Mouse (Mus musculus) v-Abl transformed pro-B cells (cell line): Measurements from ENCODE around the gene Kcnj4.

Experiments
- in situ Hi-C, 2 experiments: fragments of 400-800 bp; cut with MboI; formaldehyde crosslinking; loops; one replicate each; pipeline ENCODE4 v1.15.1; 2025; ENCODE audit not compliant: unreplicated experiment in 2 of 2

Kcnj4 gene

GRCm38 (mm10) chr15:79504707-79505452, at the start of gene Kcnj4:
Gene Kcnj4, minus strand, starts transcription at chr15:79505241.
- in situ Hi-C loops: loop anchor here in 1 of 2 experiments (10.0 kb wide), 1 partner anchor 120 kb away; no protein-coding TSS in a partner anchor

GRCm38 (mm10) chr15:79552566-79552965, 47.5 kb upstream of the Kcnj4 start:
- in situ Hi-C loops: no loop called here

- in situ Hi-C loops: no loop called here
These were observed 43.2 kb upstream of the Kcnj4 start for GRCm38 (mm10) chr15:79548226-79548625.

GRCm38 (mm10) chr15:79547289-79547820, 42.3 kb upstream of the Kcnj4 start:
- in situ Hi-C loops: no loop called here

GRCm38 (mm10) chr15:79546410-79547288, 41.6 kb upstream of the Kcnj4 start, which contains the start of gene Ddx17:
Gene Ddx17, minus strand, starts transcription at chr15:79546741.
- in situ Hi-C loops: no loop called here

GRCm38 (mm10) chr15:79545921-79546399, 40.9 kb upstream of the Kcnj4 start:
- in situ Hi-C loops: no loop called here

- in situ Hi-C loops: no loop called here
These were observed 40.5 kb upstream of the Kcnj4 start for GRCm38 (mm10) chr15:79545496-79545895.

- in situ Hi-C loops: no loop called here
These were observed 38.9 kb upstream of the Kcnj4 start for GRCm38 (mm10) chr15:79543968-79544367.

GRCm38 (mm10) chr15:79533796-79534195, 28.8 kb upstream of the Kcnj4 start:
- in situ Hi-C loops: no loop called here

- in situ Hi-C loops: no loop called here
These were observed 24.9 kb upstream of the Kcnj4 start for GRCm38 (mm10) chr15:79529935-79530334.

GRCm38 (mm10) chr15:79527991-79528639, 23.1 kb upstream of the Kcnj4 start:
- in situ Hi-C loops: no loop called here

- in situ Hi-C loops: no loop called here
These were observed 22.2 kb upstream of the Kcnj4 start for GRCm38 (mm10) chr15:79527192-79527591.

- in situ Hi-C loops: no loop called here
These were observed 21.1 kb upstream of the Kcnj4 start for GRCm38 (mm10) chr15:79525979-79526768.

GRCm38 (mm10) chr15:79525564-79525963, 20.5 kb upstream of the Kcnj4 start:
- in situ Hi-C loops: no loop called here

GRCm38 (mm10) chr15:79519400-79520220, 14.6 kb upstream of the Kcnj4 start:
- in situ Hi-C loops: no loop called here

- in situ Hi-C loops: no loop called here
These were observed 13.5 kb upstream of the Kcnj4 start for GRCm38 (mm10) chr15:79518571-79518970.

- in situ Hi-C loops: no loop called here
These were observed 12.7 kb upstream of the Kcnj4 start for GRCm38 (mm10) chr15:79517710-79518109.

- in situ Hi-C loops: no loop called here
These were observed 11.4 kb upstream of the Kcnj4 start, which contains the start of gene Kdelr3 for GRCm38 (mm10) chr15:79516171-79517096. Gene Kdelr3, plus strand, starts transcription at chr15:79516411.
